Mouse (Mus musculus) small intestine, adult 2 months (tissue): ENCODE measurements around the gene Lipc.

Experiments
- CTCF ChIP-seq: fragments of 200-500 bp; IDR thresholded peaks from 2 replicates; pipeline ENCODE4 v1.5.1; 2012; ENCODE audit warnings: low read depth, mild to moderate bottlenecking, control low read depth, inconsistent platforms, low read length, moderate library complexity, mixed read lengths; ENCODE audit not compliant: insufficient replicate concordance, insufficient read length; ENCODE audit errors: extremely low read depth
- POLR2A ChIP-seq: fragments of 200-500 bp; IDR thresholded peaks from 2 replicates; pipeline ENCODE4 v1.6.1; 2012; ENCODE audit warnings: low read depth, mild to moderate bottlenecking, control low read depth, inconsistent platforms, low read length, moderate library complexity

- TF ChIP-seq CTCF = no peak
- TF ChIP-seq POLR2A = no peak
Observed at GRCm38 (mm10) chr9:70878823-70879222, 73.2 kb downstream of the Lipc start.
